Mouse (Mus musculus) forebrain, embryonic 11.5 days (tissue): ENCODE results near the gene Phf1. TPM values are rescaled to one million over a fixed set of nuclear protein-coding genes. Genes with fewer than 3 reads are reported as not detected.

Experiments
- ATAC-seq: fragments of 200-750 bp; cut with Nextera tagmentation; replicated peaks from 2 replicates; pipeline ENCODE4 v1.8.0; 2017; ENCODE audit warnings: moderate TSS enrichment; ENCODE audit not compliant: low FRiP score
- DNase-seq: peaks from one replicate; pipeline ENCODE4 v3.0.0-alpha.2; 2017; ENCODE audit warnings: low spot score
- H3K27ac ChIP-seq: fragments of 300-500 bp; sonication (generic); 2 replicates; pipeline ENCODE4 v1.5.1; 2014; ENCODE audit warnings: low read depth, low read length
- H3K27me3 ChIP-seq: fragments of 300-500 bp; sonication (generic); 2 replicates; pipeline ENCODE4 v1.6.1; 2014; ENCODE audit warnings: mild to moderate bottlenecking, low read length, mixed read lengths; ENCODE audit not compliant: control insufficient read depth, insufficient read depth
- H3K36me3 ChIP-seq: fragments of 300-500 bp; sonication (generic); 2 replicates; pipeline ENCODE4 v1.6.1; 2014; ENCODE audit warnings: mild to moderate bottlenecking, low read length, moderate library complexity, mixed read lengths; ENCODE audit not compliant: control insufficient read depth, insufficient read depth
- H3K4me1 ChIP-seq: fragments of 300-500 bp; sonication (generic); replicated peaks from 2 replicates; pipeline ENCODE4 v1.6.1; 2014; ENCODE audit warnings: low read length, mixed read lengths; ENCODE audit not compliant: control insufficient read depth, insufficient read depth
- H3K4me2 ChIP-seq: fragments of 300-500 bp; sonication (generic); 2 replicates; pipeline ENCODE4 v1.6.1; 2014; ENCODE audit warnings: low read depth, mild to moderate bottlenecking, low read length, moderate library complexity, mixed read lengths; ENCODE audit not compliant: severe bottlenecking
- H3K4me3 ChIP-seq: fragments of 300-500 bp; sonication (generic); 2 replicates; pipeline ENCODE4 v1.5.1; 2014; ENCODE audit warnings: low read depth, low read length
- H3K9ac ChIP-seq: fragments of 300-500 bp; sonication (generic); 2 replicates; pipeline ENCODE4 v1.6.1; 2014; ENCODE audit warnings: low read length
- H3K9me3 ChIP-seq: fragments of 300-500 bp; sonication (generic); 2 replicates; pipeline ENCODE4 v1.6.1; 2016; ENCODE audit warnings: low read length, mixed read lengths; ENCODE audit not compliant: control insufficient read depth
- WGBS: fragments of 180-500 bp; shearing (Covaris S2); extraction: QIAGEN DNeasy Blood & Tissue Kit; methylation state at CpG from one replicate; pipeline ENCODE4 v1.1.7; 2014; 5-methylcytosine and 5-hydroxymethylcytosine counted together
- polyA plus RNA-seq: library from polyadenylated mRNA; unstranded; fragments of >200 nt; fragmentation: Nextera tagmentation; extraction: Ambion mirVana; gene quantifications from 2 replicates; pipeline ENCODE4 v1.2.1, GENCODE M21; 2014

Phf1 gene
- 4.5 and 4.9 TPM in 2 replicates for polyA plus RNA-seq

DNA sequence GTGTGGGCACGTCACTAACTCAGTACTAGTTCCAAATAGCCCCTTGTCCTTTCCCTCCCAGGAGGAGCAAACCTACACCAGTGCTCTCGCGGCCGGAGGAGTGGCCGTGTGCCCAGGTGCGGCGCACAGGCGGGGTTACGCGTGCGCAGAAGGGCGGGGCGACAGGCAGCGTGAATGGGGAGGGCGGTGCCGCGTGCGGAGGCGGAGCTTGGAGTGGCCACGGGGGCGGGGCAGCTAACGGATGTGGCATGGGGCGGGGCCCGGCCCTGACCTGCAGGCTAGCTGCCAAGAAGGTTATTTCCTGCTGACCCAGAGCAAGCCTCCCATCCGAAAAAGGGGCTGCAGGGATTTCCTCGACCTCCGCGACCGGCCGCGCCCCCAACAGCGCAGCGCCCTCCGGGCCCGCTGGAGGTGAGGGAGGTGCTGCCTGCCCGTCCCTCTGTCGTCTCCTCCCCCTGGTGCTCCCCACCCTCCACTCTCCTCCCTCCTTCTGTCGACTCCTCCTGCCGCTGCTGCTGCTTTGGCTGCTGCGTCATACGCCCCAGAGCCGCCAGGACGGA lies at the start of gene Phf1:
Gene Phf1, plus strand, starts transcription at position 214 of the 560 bp plus-strand sequence.
- H3K27ac ChIP-seq = peak within 1 kb of the TSS; percentile 41
- H3K4me3 ChIP-seq = peak within 1 kb of the TSS; percentile 51
- no peaks in the 10 kb centered on the region; the same call in 1 of the 2 replicates for H3K36me3 ChIP-seq
- no peaks in the 10 kb centered on the region for H3K27me3 ChIP-seq
- H3K9me3 ChIP-seq = no peaks in the 10 kb centered on the region
- peak within 1 kb of the TSS; percentile 62 for H3K4me2 ChIP-seq
- ATAC-seq = peak; percentile 86
- H3K9ac ChIP-seq = peak within 1 kb of the TSS; percentile 46
- peak; percentile 96 for DNase-seq
- under 1% methylated on average over 38 of the region's 43 CpGs for WGBS
- H3K4me1 ChIP-seq = peaks cover under 1% of the 10 kb centered on the region

DNA sequence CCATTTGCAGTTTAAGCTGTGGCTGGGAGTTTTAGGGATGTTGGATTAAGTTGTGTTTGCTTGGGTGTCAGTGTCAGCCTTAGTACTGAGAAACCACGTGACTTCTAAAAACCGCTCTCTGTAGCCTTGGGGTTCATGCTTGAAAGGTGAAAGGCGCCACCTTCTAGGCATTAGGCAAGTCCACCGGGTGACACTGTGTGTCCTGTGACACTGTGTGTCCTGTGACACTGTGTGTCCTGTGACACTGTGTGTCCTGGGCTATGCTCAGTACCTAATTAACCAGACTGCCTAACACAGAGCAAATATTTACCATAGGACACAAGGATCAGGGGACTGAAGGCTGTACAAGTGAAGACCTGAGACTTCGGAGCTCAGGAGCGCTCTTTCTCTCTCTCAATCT lies 49.3 kb upstream of the Phf1 start:
- ATAC-seq (no peak), DNase-seq (no peak)
- no peaks in the 10 kb centered on the region for H3K9me3 ChIP-seq
- H3K36me3 ChIP-seq = no peaks in the 10 kb centered on the region
- H3K9ac ChIP-seq = no peak overlapping the region
- WGBS = 74% methylated on average over 6 of the region's 6 CpGs
- no peak overlapping the region for H3K27ac ChIP-seq
- H3K4me2 ChIP-seq = no peak overlapping the region
- no peak overlapping the region for H3K4me3 ChIP-seq
- no peaks in the 10 kb centered on the region; the same call in 1 of the 2 replicates for H3K27me3 ChIP-seq
- H3K4me1 ChIP-seq = peaks cover 4% of the 10 kb centered on the region

DNA sequence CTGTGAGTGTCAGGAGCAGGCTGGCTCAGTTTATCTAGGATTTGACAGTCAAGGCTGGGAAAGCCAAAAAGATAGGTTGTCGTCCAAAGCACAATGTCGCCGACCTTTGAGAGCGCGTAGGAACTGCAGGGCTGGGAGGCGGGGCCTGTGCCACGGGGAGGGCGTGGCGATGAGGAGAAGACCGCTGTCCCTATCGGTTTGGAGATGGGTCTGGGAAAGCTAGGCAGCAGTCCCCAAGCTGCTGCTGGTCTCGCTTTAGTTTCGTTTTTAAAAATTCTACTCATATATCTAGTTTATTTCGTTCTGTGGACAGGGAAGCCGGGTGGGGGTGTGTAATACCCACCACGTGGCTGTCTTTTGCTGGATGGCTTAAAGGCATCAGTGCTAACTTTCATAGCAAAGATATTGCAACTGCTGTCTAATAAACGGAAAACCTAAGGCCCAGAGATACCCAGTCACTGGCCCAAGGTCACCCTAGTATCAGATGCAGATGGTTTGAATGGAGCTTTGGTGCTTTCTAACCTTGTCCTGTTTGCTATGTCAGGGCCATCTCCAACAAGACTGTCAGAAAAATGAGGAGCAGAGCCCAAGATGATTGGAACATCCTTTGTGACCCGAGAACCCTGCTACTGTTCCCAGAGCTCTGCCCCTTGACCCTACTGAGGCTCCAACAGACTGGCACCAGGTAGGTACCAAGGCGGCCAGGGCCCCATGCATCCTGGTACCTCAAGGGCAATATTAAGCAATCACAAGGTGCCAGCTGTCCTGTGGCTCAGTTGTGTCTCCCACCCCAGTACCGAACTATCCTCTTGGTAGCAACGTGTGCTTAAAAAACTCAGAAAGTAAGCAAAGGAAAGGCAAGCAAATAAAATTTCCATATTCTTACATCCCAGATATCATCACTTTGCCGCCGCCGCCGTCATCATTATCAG lies 47.6 kb upstream of the Phf1 start:
- peak overlapping the region; percentile 49 for H3K4me2 ChIP-seq

DNA sequence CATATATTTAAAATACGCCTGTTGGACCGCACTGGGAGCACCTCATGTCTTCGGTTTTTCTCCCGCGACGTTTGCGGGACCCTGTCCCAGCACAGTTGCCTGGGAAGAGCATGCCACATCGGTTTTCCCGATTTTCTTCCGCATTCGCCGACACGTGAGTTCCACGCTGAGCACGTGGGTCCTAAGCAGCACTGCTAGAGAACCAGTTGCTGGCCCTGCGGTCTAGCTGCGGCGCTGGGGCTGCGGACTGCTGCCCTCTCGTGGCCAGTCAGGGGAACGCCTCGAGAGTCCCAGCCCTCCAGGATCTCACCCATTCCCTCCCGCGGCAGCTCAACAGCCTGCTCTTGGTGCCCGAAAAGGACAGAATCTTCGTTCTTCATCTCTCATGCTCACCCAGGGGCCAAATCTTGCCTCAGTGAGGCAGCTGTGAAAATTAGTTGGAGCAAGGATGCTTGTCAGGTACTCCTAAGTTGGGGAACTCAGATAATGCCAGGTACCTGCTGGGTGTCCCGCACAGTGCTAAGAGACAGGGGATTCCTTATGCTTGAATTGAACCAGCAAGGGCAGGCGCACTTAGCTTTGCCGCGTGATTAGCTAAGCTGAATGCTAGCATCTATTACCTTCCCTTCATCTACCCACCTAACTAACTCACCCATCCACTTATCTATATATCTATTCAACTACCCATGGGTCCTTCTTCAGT lies 46.7 kb upstream of the Phf1 start:
- 9% methylated on average over 30 of the region's 30 CpGs for WGBS
- peak; percentile 93 for DNase-seq
- Histone ChIP-seq H3K9me3 (no peaks in the 10 kb centered on the region), H3K4me1 (peaks cover 4% of the 10 kb centered on the region), H3K4me2 (peak overlapping the region; percentile 49; the same call in 1 of the 2 replicates), H3K9ac (0 out of 2 replicates have a peak overlapping the region, but pooled peaks have one; percentile 27), H3K27ac (no peak overlapping the region), H3K27me3 (no peaks in the 10 kb centered on the region; the same call in 1 of the 2 replicates), H3K36me3 (no peaks in the 10 kb centered on the region), H3K4me3 (peak overlapping the region; percentile 19; the same call in 1 of the 2 replicates)
- peak; percentile 72 for ATAC-seq

More for the DNA sequence above, 47.6 kb upstream of the Phf1 start:
- peak overlapping the region; percentile 14 for H3K4me3 ChIP-seq
- H3K27me3 ChIP-seq = no peaks in the 10 kb centered on the region; the same call in 1 of the 2 replicates
- peak; percentile 80 for DNase-seq
- 23% methylated on average over 25 of the region's 25 CpGs for WGBS
- H3K36me3 ChIP-seq = no peaks in the 10 kb centered on the region
- H3K9me3 ChIP-seq = no peaks in the 10 kb centered on the region
- peaks cover 4% of the 10 kb centered on the region for H3K4me1 ChIP-seq
- ATAC-seq = no peak
- no peak overlapping the region for H3K27ac ChIP-seq
- no peak overlapping the region for H3K9ac ChIP-seq

DNA sequence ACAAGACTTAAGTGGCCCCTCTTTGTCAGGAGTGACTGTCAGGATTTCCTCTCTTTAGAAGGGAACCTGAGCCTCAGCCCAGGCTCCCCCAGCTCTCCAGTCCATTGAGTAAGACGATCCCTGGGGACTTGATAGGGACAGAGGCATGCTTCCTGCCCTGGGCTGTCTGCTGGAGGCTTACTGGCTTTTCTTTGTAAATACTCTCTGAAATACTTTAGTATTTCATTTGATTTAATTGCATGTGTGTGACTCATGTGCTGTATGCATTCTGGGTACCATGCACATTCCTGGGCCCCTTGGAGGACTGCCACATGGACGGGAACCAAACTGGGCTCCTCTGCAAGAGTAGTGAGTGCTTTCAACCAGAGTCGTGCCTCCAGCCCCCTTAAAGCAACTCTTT lies 44.9 kb upstream of the Phf1 start:
- 37% methylated on average over 3 of the region's 3 CpGs for WGBS
- H3K27me3 ChIP-seq = no peaks in the 10 kb centered on the region; the same call in 1 of the 2 replicates

DNA sequence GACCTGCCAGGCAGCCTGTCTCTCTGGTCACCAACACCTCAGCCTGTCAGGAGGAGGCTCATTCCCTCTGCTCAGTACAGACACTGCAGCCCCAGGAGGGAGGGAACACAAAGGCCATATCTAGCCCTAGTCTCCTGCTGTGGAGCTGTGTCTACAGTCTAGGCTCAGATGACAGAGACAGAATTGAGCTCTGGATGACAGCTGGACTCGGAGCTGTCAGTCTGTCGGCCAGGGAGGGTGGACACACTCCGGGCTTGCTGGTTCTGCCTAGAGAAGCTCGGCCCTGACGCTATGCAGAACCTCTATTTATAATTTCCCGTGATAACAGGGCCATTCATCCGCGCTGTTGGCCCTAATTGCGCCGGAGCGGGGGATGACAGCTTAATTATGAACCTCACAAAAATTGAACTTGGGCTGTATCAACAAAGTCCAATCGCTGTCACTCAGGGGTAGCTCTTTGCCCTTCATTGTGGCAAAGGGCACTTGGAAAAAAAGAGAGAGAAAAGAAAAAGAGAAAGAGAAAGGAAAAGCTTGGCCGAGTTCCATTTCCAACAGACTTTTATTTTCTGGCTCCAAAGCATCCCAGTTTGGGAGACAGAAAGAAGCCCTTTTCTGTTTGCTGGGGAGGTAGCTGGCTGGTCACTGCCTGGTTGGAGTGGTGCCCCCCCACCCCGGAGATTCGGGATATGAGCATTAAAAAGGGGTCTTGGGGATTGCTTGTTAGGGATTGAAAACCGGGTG lies 40.0 kb upstream of the Phf1 start:
- 47% methylated on average over 16 of the region's 16 CpGs for WGBS
- Histone ChIP-seq H3K9ac (no peak overlapping the region), H3K27ac (no peak overlapping the region), H3K4me1 (peaks cover 8% of the 10 kb centered on the region; the same call in 1 of the 2 replicates), H3K9me3 (no peaks in the 10 kb centered on the region), H3K4me3 (no peak overlapping the region), H3K27me3 (no peaks in the 10 kb centered on the region), H3K36me3 (no peaks in the 10 kb centered on the region), H3K4me2 (no peak overlapping the region)
- ATAC-seq (no peak), DNase-seq (peak; percentile 34)

More for the DNA sequence above, 44.9 kb upstream of the Phf1 start:
- H3K4me1 ChIP-seq = peaks cover 10% of the 10 kb centered on the region
- no peaks in the 10 kb centered on the region for H3K9me3 ChIP-seq
- no peak overlapping the region for H3K9ac ChIP-seq
- no peak overlapping the region for H3K4me2 ChIP-seq
- DNase-seq = peak; percentile 16
- H3K36me3 ChIP-seq = no peaks in the 10 kb centered on the region
- H3K4me3 ChIP-seq = no peak overlapping the region
- ATAC-seq = no peak
- no peak overlapping the region for H3K27ac ChIP-seq

DNA sequence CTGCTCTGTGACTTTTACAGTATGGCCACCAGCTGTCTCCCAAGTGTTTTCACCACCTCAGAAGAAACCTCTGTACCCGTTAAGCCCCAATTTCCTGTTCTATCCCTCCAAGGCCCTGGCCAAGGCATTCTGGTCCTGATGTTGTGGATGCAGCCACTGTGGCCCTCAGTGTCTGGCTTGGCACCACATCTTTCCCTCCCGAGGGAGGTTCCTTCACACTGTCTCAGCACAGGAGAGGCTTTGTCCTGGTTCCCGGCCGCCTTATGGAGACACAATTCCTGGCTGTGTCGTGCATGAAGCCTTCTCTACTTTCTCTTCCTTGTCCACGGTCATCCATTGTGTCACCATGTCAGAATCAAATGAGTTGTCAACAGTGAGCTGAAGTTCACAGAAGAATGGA lies 39.4 kb upstream of the Phf1 start:
- Histone ChIP-seq H3K36me3 (no peaks in the 10 kb centered on the region), H3K4me3 (no peak overlapping the region), H3K4me1 (peaks cover 8% of the 10 kb centered on the region; the same call in 1 of the 2 replicates), H3K4me2 (no peak overlapping the region), H3K9ac (no peak overlapping the region), H3K27me3 (no peaks in the 10 kb centered on the region), H3K27ac (no peak overlapping the region), H3K9me3 (no peaks in the 10 kb centered on the region)
- ATAC-seq = no peak
- 66% methylated on average over 6 of the region's 6 CpGs for WGBS
- DNase-seq = no peak

DNA sequence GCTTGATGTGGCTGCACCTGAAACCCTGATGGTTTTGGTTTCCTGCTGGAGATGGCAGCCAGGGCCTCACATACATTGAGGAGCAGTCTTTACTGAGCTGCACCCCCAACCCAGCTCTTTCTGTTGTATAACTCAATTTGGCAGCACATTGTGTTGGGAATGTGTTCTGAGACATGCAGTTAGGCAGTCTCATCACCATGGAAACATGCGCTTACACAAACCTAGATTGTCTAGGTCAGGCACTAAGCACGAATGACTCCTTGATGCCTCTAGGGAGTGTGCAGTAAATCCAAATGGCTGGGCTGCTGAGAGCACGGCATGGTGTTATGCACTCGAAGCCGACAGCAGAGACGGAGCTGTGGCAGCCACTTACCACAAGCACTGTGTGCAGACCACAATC lies 38.5 kb upstream of the Phf1 start:
- Histone ChIP-seq H3K4me1 (peaks cover 8% of the 10 kb centered on the region; the same call in 1 of the 2 replicates), H3K27me3 (no peaks in the 10 kb centered on the region), H3K9ac (no peak overlapping the region), H3K9me3 (no peaks in the 10 kb centered on the region), H3K27ac (no peak overlapping the region), H3K4me3 (no peak overlapping the region), H3K4me2 (no peak overlapping the region), H3K36me3 (no peaks in the 10 kb centered on the region)
- WGBS = 86% methylated on average over 6 of the region's 6 CpGs
- no peak for ATAC-seq
- DNase-seq = no peak
